Mouse (Mus musculus): ENCODE results near the gene Qrich2. TPM values are rescaled to one million over a fixed set of nuclear protein-coding genes. Genes with fewer than 3 reads are reported as not detected.
"Not testable (repeated sequence)": the region's sequence is repeated elsewhere in the genome, so short reads cannot be mapped to it uniquely, and the experiment has no call there.

The Qrich2 gene
- polyA plus RNA-seq, 1 experiment from 2014 or later, result not detected

DNA sequence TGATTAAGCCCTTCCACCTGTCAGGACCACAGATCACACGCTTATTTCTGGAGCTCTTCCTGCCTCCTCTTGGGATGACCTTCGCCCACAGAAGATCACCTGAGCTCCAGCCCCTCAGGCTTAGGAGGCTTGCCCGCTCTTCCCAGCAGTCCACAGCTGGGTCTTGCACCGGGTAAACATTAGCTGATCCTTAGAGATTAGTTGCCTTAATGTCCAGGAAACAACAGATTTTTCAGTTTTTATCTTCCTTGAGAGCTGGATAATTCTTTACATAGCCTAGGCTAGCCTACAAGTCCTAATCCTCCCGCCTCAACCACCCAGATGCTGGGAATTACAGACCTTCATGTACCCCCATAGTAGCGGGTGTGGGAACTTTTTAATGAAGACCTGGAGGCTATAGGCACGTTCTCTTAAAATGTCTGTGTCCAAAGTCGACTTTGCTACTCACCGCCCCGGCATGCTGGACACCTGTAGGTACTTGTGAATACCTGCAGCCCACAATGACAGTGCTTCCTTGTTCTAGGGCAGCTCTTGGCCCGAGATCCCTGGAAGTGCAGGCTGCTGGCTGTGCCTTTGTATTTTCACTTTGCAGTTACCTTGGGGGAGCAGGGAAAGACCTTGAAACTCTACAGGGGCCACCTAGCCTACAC is 34.5 kb downstream of the Qrich2 start:
- H3K9ac ChIP-seq, result no peak overlapping the region
- 52% methylated on average over 11 of the region's 11 CpGs for WGBS
- no peak overlapping the region for H3K4me3 ChIP-seq
- peak overlapping the region; percentile 5; the same call in 1 of the 2 replicates for H3K4me2 ChIP-seq
- ATAC-seq (replicated peaks), result no peak
- no peak overlapping the region for H3K27ac ChIP-seq
- no peaks in the 10 kb centered on the region for H3K36me3 ChIP-seq (replicated peaks)
- peaks cover 22% of the 10 kb centered on the region for H3K4me1 ChIP-seq
- no peaks in the 10 kb centered on the region for H3K9me3 ChIP-seq
- no peaks in the 10 kb centered on the region for H3K27me3 ChIP-seq (replicated peaks)

- Histone ChIP-seq H3K9ac (no peak overlapping the region), H3K4me2 (peak overlapping the region; percentile 5; the same call in 1 of the 2 replicates), H3K9me3 (no peaks in the 10 kb centered on the region), H3K4me1 (peaks cover 15% of the 10 kb centered on the region), H3K27me3 (replicated peaks) (no peaks in the 10 kb centered on the region), H3K4me3 (no peak overlapping the region), H3K27ac (no peak overlapping the region), H3K36me3 (replicated peaks) (no peaks in the 10 kb centered on the region)
- ATAC-seq (replicated peaks), result no peak
- WGBS, result 39% methylated on average over 22 of the region's 22 CpGs
Observed at GRCm38 (mm10) chr11:116430723-116431427, 35.2 kb downstream of the Qrich2 start.

- Histone ChIP-seq H3K36me3 (replicated peaks) (no peaks in the 10 kb centered on the region), H3K4me2 (no peak overlapping the region), H3K4me1 (peaks cover 7% of the 10 kb centered on the region; the same call in 1 of the 2 replicates), H3K27me3 (replicated peaks) (no peaks in the 10 kb centered on the region), H3K9ac (no peak overlapping the region), H3K27ac (no peak overlapping the region), H3K9me3 (no peaks in the 10 kb centered on the region), H3K4me3 (no peak overlapping the region)
- 86% methylated on average over 9 of the region's 9 CpGs for WGBS
- ATAC-seq (replicated peaks), result no peak
Observed at GRCm38 (mm10) chr11:116429862-116430613, 36.0 kb downstream of the Qrich2 start.

GRCm38 (mm10) chr11:116428872-116429859 is 36.9 kb downstream of the Qrich2 start:
- WGBS, result 62% methylated on average over 11 of the region's 13 CpGs
- Histone ChIP-seq H3K27ac (no peak overlapping the region), H3K4me3 (no peak overlapping the region), H3K36me3 (replicated peaks) (no peaks in the 10 kb centered on the region), H3K4me1 (peaks cover 6% of the 10 kb centered on the region; the same call in 1 of the 2 replicates), H3K27me3 (replicated peaks) (no peaks in the 10 kb centered on the region), H3K9me3 (no peaks in the 10 kb centered on the region), H3K4me2 (no peak overlapping the region), H3K9ac (no peak overlapping the region)
- no peak for ATAC-seq (replicated peaks)

GRCm38 (mm10) chr11:116426852-116427575 is 39.0 kb downstream of the Qrich2 start:
- Histone ChIP-seq H3K4me3 (no peak overlapping the region), H3K27me3 (replicated peaks) (no peaks in the 10 kb centered on the region), H3K4me2 (no peak overlapping the region), H3K4me1 (peaks cover 4% of the 10 kb centered on the region; the same call in 1 of the 2 replicates), H3K9me3 (no peaks in the 10 kb centered on the region), H3K9ac (no peak overlapping the region), H3K36me3 (replicated peaks) (no peaks in the 10 kb centered on the region), H3K27ac (no peak overlapping the region)
- ATAC-seq (replicated peaks), result no peak
- WGBS, result 79% methylated on average over 6 of the region's 6 CpGs

GRCm38 (mm10) chr11:116426328-116426727 is 39.7 kb downstream of the Qrich2 start:
- not testable (repeated sequence) for H3K4me2 ChIP-seq; ATAC-seq (replicated peaks); H3K27me3 ChIP-seq (replicated peaks); H3K9ac ChIP-seq; H3K36me3 ChIP-seq (replicated peaks); H3K4me1 ChIP-seq; H3K9me3 ChIP-seq; H3K27ac ChIP-seq; H3K4me3 ChIP-seq
- WGBS, result 86% methylated on average over 11 of the region's 11 CpGs

DNA sequence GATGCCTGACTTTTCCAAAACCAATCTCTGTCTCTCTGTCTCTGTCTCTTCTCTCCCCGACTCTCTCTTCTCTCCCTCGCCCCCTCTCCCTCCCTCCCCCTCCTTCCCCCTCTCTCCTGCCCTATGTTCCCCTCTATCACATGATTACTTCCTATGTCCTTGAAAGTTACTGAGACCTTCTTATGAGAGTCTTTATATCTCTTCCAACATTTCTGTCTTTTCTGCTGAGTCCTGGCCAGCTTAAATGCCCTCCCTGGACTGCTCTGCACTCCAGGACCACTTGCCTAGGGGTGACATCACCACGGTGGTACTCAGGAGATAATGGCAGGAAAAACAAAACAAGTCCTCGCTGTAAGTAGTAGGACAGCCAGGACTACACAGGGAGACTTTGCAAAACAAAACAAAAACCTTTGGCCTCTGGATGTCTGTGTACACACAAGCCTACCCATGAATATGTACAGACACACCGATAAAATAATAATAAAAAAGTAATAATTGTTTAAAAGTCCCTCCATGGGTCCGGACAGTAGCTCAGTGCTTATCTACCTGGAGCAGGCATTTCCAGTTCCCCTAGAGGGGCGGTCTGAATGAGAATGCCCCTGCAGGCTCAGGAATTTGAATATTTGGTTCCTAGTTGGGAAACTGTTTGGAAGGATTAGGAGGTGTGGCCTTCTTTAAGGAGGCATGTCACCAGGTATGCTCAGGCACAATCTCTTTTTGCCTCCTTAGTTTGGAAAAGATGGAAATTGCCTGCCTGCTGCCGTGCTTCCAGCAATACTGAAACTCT is 41.2 kb downstream of the Qrich2 start:
- H3K36me3 ChIP-seq (replicated peaks), result no peaks in the 10 kb centered on the region
- no peaks in the 10 kb centered on the region for H3K9me3 ChIP-seq
- no peak overlapping the region for H3K4me3 ChIP-seq
- no peak overlapping the region for H3K9ac ChIP-seq
- H3K4me1 ChIP-seq, result no peaks in the 10 kb centered on the region
- H3K27me3 ChIP-seq (replicated peaks), result no peaks in the 10 kb centered on the region
- H3K4me2 ChIP-seq, result no peak overlapping the region
- 51% methylated on average over 8 of the region's 8 CpGs for WGBS
- H3K27ac ChIP-seq, result no peak overlapping the region
- ATAC-seq (replicated peaks), result no peak

- Histone ChIP-seq H3K9ac (no peak overlapping the region), H3K36me3 (replicated peaks) (no peaks in the 10 kb centered on the region), H3K9me3 (no peaks in the 10 kb centered on the region), H3K4me3 (no peak overlapping the region), H3K4me2 (no peak overlapping the region), H3K27ac (no peak overlapping the region), H3K27me3 (replicated peaks) (no peaks in the 10 kb centered on the region), H3K4me1 (no peaks in the 10 kb centered on the region)
- ATAC-seq (replicated peaks), result no peak
- 77% methylated on average over 10 of the region's 10 CpGs for WGBS
Observed at GRCm38 (mm10) chr11:116423782-116424620, 42.0 kb downstream of the Qrich2 start.

- H3K36me3 ChIP-seq (replicated peaks), result no peaks in the 10 kb centered on the region
- no peaks in the 10 kb centered on the region for H3K4me1 ChIP-seq
- ATAC-seq (replicated peaks), result no peak
- no peak overlapping the region for H3K4me3 ChIP-seq
- no peak overlapping the region for H3K27ac ChIP-seq
- H3K9ac ChIP-seq, result no peak overlapping the region
- H3K4me2 ChIP-seq, result no peak overlapping the region
- H3K27me3 ChIP-seq (replicated peaks), result no peaks in the 10 kb centered on the region
- 84% methylated on average over 6 of the region's 6 CpGs for WGBS
- H3K9me3 ChIP-seq, result no peaks in the 10 kb centered on the region
Observed at GRCm38 (mm10) chr11:116423214-116423613, 42.8 kb downstream of the Qrich2 start.

GRCm38 (mm10) chr11:116422562-116422961 is 43.5 kb downstream of the Qrich2 start:
- 79% methylated on average over 2 of the region's 2 CpGs for WGBS
- no peak overlapping the region for H3K27ac ChIP-seq

More at GRCm38 (mm10) chr11:116422562-116422961, 43.5 kb downstream of the Qrich2 start:
- Histone ChIP-seq H3K4me2 (no peak overlapping the region), H3K27me3 (replicated peaks) (no peaks in the 10 kb centered on the region), H3K9ac (no peak overlapping the region), H3K36me3 (replicated peaks) (no peaks in the 10 kb centered on the region), H3K4me1 (no peaks in the 10 kb centered on the region), H3K9me3 (no peaks in the 10 kb centered on the region), H3K4me3 (no peak overlapping the region)
- no peak for ATAC-seq (replicated peaks)

All from midbrain, embryonic 15.5 days (tissue).